Comparison of ENCODE assay signal across 16 mouse cellular contexts in the genomic region with DNA sequence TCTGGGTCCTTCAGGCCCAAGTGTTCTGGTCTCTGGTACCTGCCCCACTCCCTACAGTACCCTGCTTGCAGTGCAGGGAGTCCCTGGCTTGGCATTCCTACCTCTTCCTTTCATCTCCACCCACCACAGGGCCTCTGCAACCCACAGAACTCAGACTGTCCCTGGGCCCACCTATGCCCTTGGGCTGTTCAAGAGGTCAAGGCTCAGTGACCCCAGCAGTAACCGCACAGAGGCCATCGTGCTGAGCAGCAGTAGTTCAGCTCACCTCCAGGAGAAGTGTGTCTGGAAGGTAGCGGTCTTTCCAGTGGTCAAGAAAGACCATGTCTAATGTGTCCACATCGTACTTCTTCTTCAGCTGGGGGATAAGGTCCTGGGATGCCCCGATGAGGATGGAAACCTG. TPM values are rescaled to one million over a fixed set of nuclear protein-coding genes. Genes with fewer than 3 reads are reported as not detected.
A peak's percentile ranks its signal among the peaks of the same experiment; 100 is the strongest.
DNase-seq lines count a peak whose midpoint lies in the region; ATAC-seq and TF ChIP-seq lines count a peak whose summit lies in the region.
"Had no signal": no experiment of that assay in that cellular context is flagged by ENCODE, and none has a peak within 500 bp of the region (broad histone marks: within the 10 kb centered on the region; RNA-seq: fewer than 3 reads in every experiment).

No protein-coding gene starts in this region.

- H3K4me2 ChIP-seq in forebrain, embryonic 15.5 days (replicated peaks), result no peak overlapping the region
- no peak overlapping the region for H3K4me2 ChIP-seq in kidney, embryonic 14.5 days (replicated peaks; ENCODE audit: low read depth, low read length)
- no peak overlapping the region for H3K4me2 ChIP-seq in liver, postnatal 0 days (ENCODE audit: low read depth, low read length)
- H3K4me2 ChIP-seq: heart, embryonic 15.5 days; intestine, embryonic 15.5 days; lung, embryonic 14.5 days had no signal

- H3K36me3 ChIP-seq in forebrain, embryonic 10.5 days (replicated peaks), result peaks cover 83% of the 10 kb centered on the region
- peaks cover 12% of the 10 kb centered on the region for H3K36me3 ChIP-seq in forebrain, embryonic 15.5 days
- peaks cover 24% of the 10 kb centered on the region for H3K36me3 ChIP-seq in kidney, embryonic 14.5 days (ENCODE audit: control insufficient read depth, insufficient read depth, low read length)
- H3K36me3 ChIP-seq in liver, adult 2 months (ENCODE audit: control insufficient read depth, insufficient read depth, low read length), result peaks cover 17% of the 10 kb centered on the region
- peaks cover 65% of the 10 kb centered on the region for H3K36me3 ChIP-seq in liver, postnatal 0 days (replicated peaks; ENCODE audit: insufficient read depth, low read length)

- no peak overlapping the region for H3K4me3 ChIP-seq in forebrain, embryonic 10.5 days
- H3K4me3 ChIP-seq in forebrain, embryonic 15.5 days, result no peak overlapping the region
- H3K4me3 ChIP-seq in kidney, embryonic 14.5 days (ENCODE audit: low read length), result no peak overlapping the region
- H3K4me3 ChIP-seq in liver, adult 2 months (ENCODE audit: insufficient read depth, low read depth, low read length), result peak overlapping the region; percentile 43
- H3K4me3 ChIP-seq in liver, postnatal 0 days (ENCODE audit: low read depth, low read length), result no peak overlapping the region
- H3K4me3 ChIP-seq in brown adipose tissue, adult 24 weeks (ENCODE audit: insufficient read depth, low read depth, low read length), result no peak overlapping the region
- H3K4me3 ChIP-seq: heart, embryonic 15.5 days; intestine, embryonic 15.5 days; myocyte had no signal

- TF ChIP-seq POLR2A in liver, adult 2 months (IDR thresholded peaks at IDR 0.05; ENCODE audit: extremely low read depth, insufficient read depth, low read length), result no peak

- no peak for TF ChIP-seq EP300 in liver, postnatal 0 days (IDR thresholded peaks at IDR 0.05; ENCODE audit: low read depth)

- H3K27ac ChIP-seq in forebrain, embryonic 10.5 days, result peak overlapping the region; percentile 37; the same call in 1 of the 2 replicates
- no peak overlapping the region for H3K27ac ChIP-seq in forebrain, embryonic 15.5 days (replicated peaks)
- no peak overlapping the region; the same call in 1 of the 2 replicates for H3K27ac ChIP-seq in kidney, embryonic 14.5 days (ENCODE audit: low read depth, low read length)
- H3K27ac ChIP-seq in liver, adult 2 months (replicated peaks; ENCODE audit: insufficient read depth, low read depth, low read length), result peak overlapping the region; percentile 73
- H3K27ac ChIP-seq in liver, postnatal 0 days (ENCODE audit: low read depth), result no peak overlapping the region
- 0 out of 2 replicates have a peak overlapping the region, but pooled peaks have one; percentile 10 for H3K27ac ChIP-seq in brown adipose tissue, adult 24 weeks (replicated peaks; ENCODE audit: low read depth, low read length)
- H3K27ac ChIP-seq: heart, embryonic 15.5 days; intestine, embryonic 15.5 days had no signal

- DNase-seq in forebrain, embryonic 10.5 days (ENCODE audit: extremely low spot score, low spot score), result no peak
- DNase-seq in kidney, adult 11 months, result peak; percentile 17
- peak; percentile 51 for DNase-seq in liver, adult 2 months (ENCODE audit: extremely low read depth, low read depth, low spot score)
- DNase-seq in liver, postnatal 0 days, result no peak
- DNase-seq in ovary, adult 18-20 months (ENCODE audit: low spot score), result no peak
- DNase-seq: B cell, adult 2 months; gastrocnemius, postnatal 14 days; lung, embryonic 14.5 days; lung, postnatal 36 days; thymus, postnatal 25 days had no signal

- TF ChIP-seq CTCF in liver, adult 2 months (IDR thresholded peaks at IDR 0.05; ENCODE audit: low read depth, low read length), result 0 out of 2 replicates have a peak, but pooled peaks have one; percentile 5
- TF ChIP-seq CTCF in liver, postnatal 0 days (IDR thresholded peaks at IDR 0.05; ENCODE audit: low read depth), result no peak

- no peaks in the 10 kb centered on the region for H3K9me3 ChIP-seq in forebrain, embryonic 10.5 days
- no peaks in the 10 kb centered on the region for H3K9me3 ChIP-seq in forebrain, embryonic 15.5 days
- no peaks in the 10 kb centered on the region for H3K9me3 ChIP-seq in kidney, embryonic 14.5 days (ENCODE audit: control insufficient read depth, low read length)
- H3K9me3 ChIP-seq in liver, postnatal 0 days (ENCODE audit: low read length), result no peaks in the 10 kb centered on the region
- H3K9me3 ChIP-seq: heart, embryonic 15.5 days; intestine, embryonic 15.5 days had no signal

- ATAC-seq in forebrain, embryonic 15.5 days (replicated peaks), result no peak
- no peak for ATAC-seq in kidney, embryonic 14.5 days (ENCODE audit: low FRiP score, low TSS enrichment)
- ATAC-seq in liver, postnatal 0 days, result no peak
- ATAC-seq: intestine, embryonic 15.5 days had no signal

- peaks cover 49% of the 10 kb centered on the region for H3K4me1 ChIP-seq in forebrain, embryonic 10.5 days
- peaks cover 21% of the 10 kb centered on the region; the same call in 1 of the 2 replicates for H3K4me1 ChIP-seq in forebrain, embryonic 15.5 days
- H3K4me1 ChIP-seq in kidney, embryonic 14.5 days (ENCODE audit: control insufficient read depth, insufficient read depth, low read length), result peaks cover 17% of the 10 kb centered on the region; the same call in 1 of the 2 replicates
- peaks cover 43% of the 10 kb centered on the region for H3K4me1 ChIP-seq in liver, adult 2 months (ENCODE audit: control insufficient read depth, insufficient read depth, low read length)
- peaks cover 41% of the 10 kb centered on the region for H3K4me1 ChIP-seq in liver, postnatal 0 days (ENCODE audit: insufficient read depth)
- peaks cover 29% of the 10 kb centered on the region for H3K4me1 ChIP-seq in brown adipose tissue, adult 24 weeks (ENCODE audit: control insufficient read depth, insufficient read depth, insufficient read length, low read length)

- no peaks in the 10 kb centered on the region for H3K27me3 ChIP-seq in forebrain, embryonic 10.5 days (ENCODE audit: poor library complexity, severe bottlenecking)
- no peaks in the 10 kb centered on the region for H3K27me3 ChIP-seq in forebrain, embryonic 15.5 days
- no peaks in the 10 kb centered on the region for H3K27me3 ChIP-seq in kidney, embryonic 14.5 days (ENCODE audit: control insufficient read depth, insufficient read depth, low read length)
- H3K27me3 ChIP-seq in liver, adult 2 months (ENCODE audit: control insufficient read depth, insufficient read depth, low read length), result no peaks in the 10 kb centered on the region
- no peaks in the 10 kb centered on the region for H3K27me3 ChIP-seq in liver, postnatal 0 days (ENCODE audit: insufficient read depth, low read length)
- H3K27me3 ChIP-seq: heart, embryonic 15.5 days; intestine, embryonic 15.5 days had no signal

- H3K9ac ChIP-seq in forebrain, embryonic 15.5 days (replicated peaks), result no peak overlapping the region
- no peak overlapping the region for H3K9ac ChIP-seq in kidney, embryonic 14.5 days (ENCODE audit: low read depth, low read length)
- H3K9ac ChIP-seq in liver, adult 2 months (ENCODE audit: low read depth, low read length), result peak overlapping the region; percentile 75
- no peak overlapping the region for H3K9ac ChIP-seq in liver, postnatal 0 days (replicated peaks)
- H3K9ac ChIP-seq: heart, embryonic 15.5 days; intestine, embryonic 15.5 days; lung, embryonic 14.5 days had no signal

- H3K79me2 ChIP-seq in liver, adult 2 months (ENCODE audit: control insufficient read depth, insufficient read depth, low read length), result peaks cover 3% of the 10 kb centered on the region; the same call in 1 of the 2 replicates

- WGBS in forebrain, embryonic 10.5 days, result 75% methylated on average over 5 of the region's 5 CpGs
- 88% methylated on average over 5 of the region's 5 CpGs for WGBS in forebrain, embryonic 15.5 days
- WGBS in kidney, embryonic 14.5 days, result 74% methylated on average over 5 of the region's 5 CpGs
- 55% methylated on average over 5 of the region's 5 CpGs for WGBS in liver, adult 2 months
- WGBS in liver, postnatal 0 days (ENCODE audit: insufficient replicate concordance), result 85% methylated on average over 5 of the region's 5 CpGs

RNA-seq across cellular contexts. Expression of gene Txnrd2, which starts 15.8 kb away (rescaled TPM):
- polyA plus RNA-seq in forebrain, embryonic 10.5 days (2016; fragmentation: Nextera tagmentation; extraction: Ambion mirVana), result 31.6 and 35.1 TPM in 2 replicates
- 24.2 and 26.3 TPM in 2 replicates for polyA plus RNA-seq in forebrain, embryonic 15.5 days (2015; fragmentation: Nextera tagmentation; extraction: Ambion mirVana)
- polyA plus RNA-seq in kidney, embryonic 14.5 days (2014; fragmentation: Nextera tagmentation; extraction: Ambion mirVana), result 21.9 and 23.6 TPM in 2 replicates
- 23.9 and 30.9 TPM in 2 replicates for total RNA-seq in liver, adult 2 months (2014; rRNA removed)
- polyA plus RNA-seq in liver, adult 2 months (2012; rRNA removed), result 39.1 and 46.6 TPM in 2 replicates
- 51.2 and 53.3 TPM in 2 replicates for polyA plus RNA-seq in liver, postnatal 0 days (2015; fragmentation: Nextera tagmentation; extraction: Ambion mirVana)
- polyA plus RNA-seq in brown adipose tissue, adult 24 weeks (2012; ENCODE audit: insufficient read depth, insufficient read length, missing spikeins), result 77.6 and 92.5 TPM in 2 replicates

RNA-seq across cellular contexts. Expression of gene Comt, which starts 16.2 kb away (rescaled TPM):
- polyA plus RNA-seq in forebrain, embryonic 10.5 days (2016; fragmentation: Nextera tagmentation; extraction: Ambion mirVana), result 58.1 and 60.1 TPM in 2 replicates
- polyA plus RNA-seq in forebrain, embryonic 15.5 days (2015; fragmentation: Nextera tagmentation; extraction: Ambion mirVana), result 83.0 and 84.4 TPM in 2 replicates
- polyA plus RNA-seq in kidney, embryonic 14.5 days (2014; fragmentation: Nextera tagmentation; extraction: Ambion mirVana), result 78.7 and 89.0 TPM in 2 replicates
- 474 and 538 TPM in 2 replicates for total RNA-seq in liver, adult 2 months (2014; rRNA removed)
- polyA plus RNA-seq in liver, adult 2 months (2012; rRNA removed), result 779 and 1,223 TPM in 2 replicates
- 100 and 125 TPM in 2 replicates for polyA plus RNA-seq in liver, postnatal 0 days (2015; fragmentation: Nextera tagmentation; extraction: Ambion mirVana)
- polyA plus RNA-seq in brown adipose tissue, adult 24 weeks (2012; ENCODE audit: insufficient read depth, insufficient read length, missing spikeins), result 452 and 497 TPM in 2 replicates

Comparison
In these comparisons a context has a peak if more than half of its experiments do, and no peak if none do; other contexts are left out.
1. DNase-seq: peak in kidney, adult 11 months (single experiment) and liver, adult 2 months (single experiment); none in forebrain, embryonic 10.5 days (single experiment), liver, postnatal 0 days (single experiment) and ovary, adult 18-20 months (single experiment).
2. H3K27ac ChIP-seq: peak in forebrain, embryonic 10.5 days (single experiment), liver, adult 2 months (single experiment) and brown adipose tissue, adult 24 weeks (single experiment); none in forebrain, embryonic 15.5 days (single experiment), kidney, embryonic 14.5 days (single experiment) and liver, postnatal 0 days (single experiment).